Comparison of ENCODE assay signal across 8 mouse cellular contexts in genomic region chr13:113864893-113865292, GRCm38 (mm10).
DNase-seq lines count a peak whose midpoint lies in the region; ATAC-seq and TF ChIP-seq lines count a peak whose summit lies in the region.

No protein-coding gene starts in this region.

- H3K27me3 ChIP-seq in ES-Bruce4 (ENCODE audit: control insufficient read depth, insufficient read depth, low read length, poor library complexity, severe bottlenecking), result no peaks in the 10 kb centered on the region
- H3K27me3 ChIP-seq in liver, postnatal 0 days (ENCODE audit: insufficient read depth, low read length), result no peaks in the 10 kb centered on the region

- no peak for TF ChIP-seq POLR2A in ES-Bruce4 (IDR thresholded peaks at IDR 0.05; ENCODE audit: insufficient read depth, low read length)

- no peak overlapping the region for H3K9ac ChIP-seq in ES-Bruce4 (ENCODE audit: low read depth, poor library complexity, severe bottlenecking)
- no peak overlapping the region for H3K9ac ChIP-seq in liver, postnatal 0 days (replicated peaks)

- H3K4me1 ChIP-seq in ES-Bruce4 (ENCODE audit: control insufficient read depth, insufficient read depth, low read length), result peaks cover 3% of the 10 kb centered on the region
- H3K4me1 ChIP-seq in liver, postnatal 0 days (ENCODE audit: insufficient read depth), result peaks cover 7% of the 10 kb centered on the region; the same call in 1 of the 2 replicates

- DNase-seq in 416B (ENCODE audit: low read depth), result peak; percentile 81
- peak; percentile 50 to 59 for DNase-seq in cerebellum, postnatal 36 days
- DNase-seq in gastrocnemius, adult 8-10 months (ENCODE audit: low spot score in 2 of 2), result peak; percentile 24 to 34
- DNase-seq in kidney, postnatal 14 days, result peak; percentile 76
- peak; percentile 81 for DNase-seq in liver, postnatal 0 days
- peak; percentile 76 for DNase-seq in retina, embryonic 14.5 days (ENCODE audit: low spot score)

- peak; percentile 60; the same call in 1 of the 2 replicates for ATAC-seq in liver, postnatal 0 days
- ATAC-seq in inflammation-experienced regulatory T-cells, adult 6 months, result no peak

- H3K4me3 ChIP-seq in ES-Bruce4 (ENCODE audit: low read depth, low read length), result no peak overlapping the region
- H3K4me3 ChIP-seq in liver, postnatal 0 days (ENCODE audit: low read depth, low read length), result no peak overlapping the region

- H3K4me2 ChIP-seq in liver, postnatal 0 days (ENCODE audit: low read depth, low read length), result no peak overlapping the region

- TF ChIP-seq EP300 in ES-Bruce4 (IDR thresholded peaks at IDR 0.05; ENCODE audit: insufficient read depth, low read depth, low read length), result no peak
- TF ChIP-seq EP300 in liver, postnatal 0 days (IDR thresholded peaks at IDR 0.05; ENCODE audit: low read depth), result no peak

- WGBS in liver, postnatal 0 days (ENCODE audit: insufficient replicate concordance), result 47% methylated on average over 1 of the region's 1 CpGs

- peak; percentile 62 for TF ChIP-seq CTCF in ES-Bruce4 (IDR thresholded peaks at IDR 0.05; ENCODE audit: low read depth, low read length)
- TF ChIP-seq CTCF in liver, postnatal 0 days (IDR thresholded peaks at IDR 0.05; ENCODE audit: low read depth), result peak; percentile 89

- peak overlapping the region; percentile 30 for H3K27ac ChIP-seq in ES-Bruce4 (ENCODE audit: insufficient read depth, low read length)
- H3K27ac ChIP-seq in liver, postnatal 0 days (ENCODE audit: low read depth), result no peak overlapping the region

- H3K36me3 ChIP-seq in ES-Bruce4 (ENCODE audit: control insufficient read depth, insufficient read depth, low read length, poor library complexity, severe bottlenecking), result no peaks in the 10 kb centered on the region
- no peaks in the 10 kb centered on the region for H3K36me3 ChIP-seq in liver, postnatal 0 days (replicated peaks; ENCODE audit: insufficient read depth, low read length)

- H3K9me3 ChIP-seq in ES-Bruce4 (replicated peaks; ENCODE audit: control insufficient read depth, insufficient read depth, low read length, poor library complexity, severe bottlenecking), result no peaks in the 10 kb centered on the region
- no peaks in the 10 kb centered on the region for H3K9me3 ChIP-seq in liver, postnatal 0 days (ENCODE audit: low read length)

Comparison
In these comparisons a context has a peak if more than half of its experiments do, and no peak if none do; other contexts are left out.
1. DNase-seq: peak in every context shown above with its lines; median percentile 81 in 416B; 81 in liver, postnatal 0 days; 76 in kidney, postnatal 14 days; 76 in retina, embryonic 14.5 days; 54 in cerebellum, postnatal 36 days; 29 in gastrocnemius, adult 8-10 months.